Mouse (Mus musculus) adrenal gland, postnatal 14 days (tissue): ENCODE measurements at regions not wholly inside any gene's neighbourhood (a gene's known extent, or its start where the extent isn't known, plus 50 kb on each side); places are given as distances from the start of the nearest gene placed in this dataset.
A peak's percentile ranks its signal among the peaks of the same experiment; 100 is the strongest.

Source experiments
- DNase-seq: peaks from one replicate; pipeline ENCODE4 v3.0.0; 2021; ENCODE audit warnings: mixed read lengths
- microRNA-seq, 2 experiments: library from miRNA; unstranded; fragments of <30 nt; microRNA quantifications; one replicate each; pipeline ENCODE4 v1.2.0; 2021

DNA sequence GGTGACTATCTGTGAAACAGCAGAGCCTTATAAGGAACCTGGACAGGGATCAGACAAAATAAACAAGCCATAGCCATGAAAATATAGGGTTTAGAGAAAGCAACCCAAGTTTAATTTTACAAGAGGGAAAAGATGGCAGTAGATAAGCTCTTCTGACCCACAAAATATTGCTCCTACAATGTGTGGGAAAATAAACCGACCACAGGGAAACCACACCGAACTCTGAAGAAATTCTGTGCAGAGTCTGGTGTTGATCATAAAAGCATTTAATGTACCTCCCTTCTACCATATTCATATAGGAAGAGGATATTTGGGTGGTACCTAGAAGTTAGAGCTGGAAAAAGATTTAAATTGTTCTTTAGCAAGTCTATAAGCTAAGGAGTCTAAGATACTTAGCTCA is 146.3 kb downstream of the Ndfip2 start:
- no peak for DNase-seq

DNA sequence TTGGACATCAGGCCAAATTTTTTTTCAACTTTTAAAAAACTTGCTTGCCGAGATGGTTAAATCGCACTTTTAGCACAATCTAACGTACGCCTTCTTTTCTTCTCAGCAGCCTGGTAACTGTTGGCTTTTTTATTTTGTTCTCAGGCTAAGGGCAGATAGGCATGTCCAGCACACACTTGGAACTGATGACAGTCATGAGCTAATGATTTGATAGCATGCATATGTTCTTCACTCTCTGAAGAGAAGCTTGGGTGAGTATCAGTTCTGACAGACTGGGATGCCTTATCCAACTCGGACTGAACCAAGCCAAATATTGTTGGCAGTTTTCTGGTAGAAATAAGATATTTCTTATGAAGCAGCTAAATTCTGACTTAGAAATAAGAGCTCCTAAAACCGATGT is 145.9 kb downstream of the Ndfip2 start:
- no peak for DNase-seq

DNA sequence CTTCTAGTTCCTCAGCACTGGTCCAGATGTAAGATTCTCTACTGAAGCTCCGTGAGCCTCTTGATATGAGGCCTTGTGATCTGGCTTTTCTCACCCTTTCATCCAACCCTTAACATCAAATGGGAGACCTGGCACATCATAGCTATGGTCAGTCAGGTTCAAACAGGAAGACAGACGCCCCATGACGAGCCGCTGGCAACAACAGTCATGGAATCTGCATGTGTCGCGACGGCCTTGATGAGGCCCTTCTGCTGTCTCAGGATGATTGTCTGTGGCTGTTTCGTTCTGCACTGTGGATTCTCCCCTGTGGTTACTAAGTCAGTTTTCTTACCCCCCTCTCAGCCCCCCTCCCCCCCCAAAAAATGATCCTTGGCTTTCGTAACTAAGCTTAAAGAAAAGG is 144.9 kb downstream of the Ndfip2 start:
- DNase-seq: no peak

DNA sequence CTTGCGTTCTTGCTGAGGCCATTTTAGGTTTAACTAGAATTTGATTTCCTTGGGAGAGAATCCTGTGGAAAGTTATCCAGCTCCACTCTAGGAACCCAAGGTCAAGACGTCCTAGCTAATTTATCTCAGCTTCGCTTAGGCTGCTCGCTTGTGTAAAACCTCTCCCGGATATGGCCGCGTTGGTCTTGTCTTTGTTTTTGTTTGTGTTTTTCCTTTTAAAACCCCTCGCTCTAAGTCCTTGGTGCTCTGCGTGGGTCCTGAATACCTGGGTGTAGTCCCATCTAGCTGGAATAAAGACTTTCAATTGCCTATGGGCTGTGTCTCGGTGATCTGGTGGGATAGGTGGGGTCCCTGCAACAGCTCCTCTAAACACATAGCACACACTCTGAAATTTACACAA is 144.2 kb downstream of the Ndfip2 start:
- no peak for DNase-seq

DNA sequence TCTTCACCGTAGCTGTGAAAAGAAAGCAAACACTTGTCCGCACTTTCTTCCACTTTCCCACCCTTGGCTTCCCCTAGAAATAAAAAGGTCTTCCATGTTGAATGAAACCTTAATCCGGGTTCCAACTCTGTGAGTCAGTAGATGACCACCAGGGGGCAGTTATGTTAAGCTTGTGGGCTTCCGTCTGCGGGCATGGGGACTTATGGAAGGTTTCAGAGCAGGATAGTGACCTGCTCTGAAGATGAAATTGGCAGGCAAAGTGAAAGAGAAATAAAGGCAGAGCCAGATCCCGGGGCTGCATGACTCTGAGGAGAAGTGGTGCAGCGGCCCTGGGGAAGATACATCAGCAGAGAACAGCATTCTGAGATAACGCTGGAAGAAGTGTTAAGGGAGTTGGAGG is 139.1 kb downstream of the Ndfip2 start:
- DNase-seq: peak; percentile 87

DNA sequence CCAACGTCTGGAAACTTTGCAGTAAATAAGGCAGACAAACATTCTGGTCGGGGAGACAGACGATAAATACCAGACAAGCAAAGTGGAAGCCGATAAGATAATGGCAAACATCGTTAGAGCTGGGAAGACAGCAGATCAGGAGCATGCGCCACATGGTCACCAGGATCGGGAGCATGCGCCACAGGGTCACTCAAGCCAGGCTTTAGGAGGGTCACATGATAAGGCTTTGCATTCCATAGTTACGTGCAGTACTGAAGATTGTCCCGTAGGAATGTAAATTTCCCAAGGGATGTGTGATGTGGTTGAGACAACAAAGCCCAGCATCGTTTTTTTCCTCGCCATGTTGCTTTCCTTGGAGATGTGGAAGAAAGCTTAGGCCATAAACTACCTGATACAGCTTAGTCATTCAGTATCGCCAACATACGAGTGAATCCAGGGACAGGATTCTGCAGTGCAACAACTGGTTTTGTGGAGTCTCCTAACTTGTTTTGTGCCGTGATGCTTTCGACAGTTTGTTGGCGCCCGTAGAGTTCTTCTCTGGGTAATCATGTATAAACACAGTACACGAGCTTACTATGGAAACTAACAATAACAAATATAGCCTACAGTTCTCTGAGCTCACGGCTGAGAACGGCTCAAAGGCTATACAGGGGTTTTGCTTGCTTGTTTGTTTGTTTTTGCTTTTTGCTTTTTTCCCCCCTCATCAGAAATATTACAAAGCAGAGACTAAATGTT is 133.9 kb downstream of the Ndfip2 start:
- DNase-seq: no peak

DNA sequence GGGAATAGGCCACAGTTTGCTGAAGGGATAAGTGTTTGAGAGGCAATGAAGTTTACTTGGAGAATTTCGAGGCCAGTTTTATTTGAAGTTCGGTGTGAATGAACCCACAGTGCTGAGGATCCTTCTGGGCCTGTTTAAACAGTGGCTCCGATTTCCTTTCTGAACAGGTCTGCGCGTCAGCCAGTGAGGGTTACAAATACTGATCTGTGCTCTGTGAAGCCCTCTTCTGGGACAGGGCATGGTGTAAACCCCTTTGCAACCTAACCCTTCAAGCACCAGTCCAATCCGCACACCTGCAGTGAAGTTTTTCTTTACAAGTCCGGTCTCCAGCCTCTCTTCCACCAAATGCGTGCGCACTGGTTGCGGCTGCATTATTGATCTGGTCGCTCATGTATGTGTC is 133.1 kb downstream of the Ndfip2 start:
- no peak for DNase-seq

DNA sequence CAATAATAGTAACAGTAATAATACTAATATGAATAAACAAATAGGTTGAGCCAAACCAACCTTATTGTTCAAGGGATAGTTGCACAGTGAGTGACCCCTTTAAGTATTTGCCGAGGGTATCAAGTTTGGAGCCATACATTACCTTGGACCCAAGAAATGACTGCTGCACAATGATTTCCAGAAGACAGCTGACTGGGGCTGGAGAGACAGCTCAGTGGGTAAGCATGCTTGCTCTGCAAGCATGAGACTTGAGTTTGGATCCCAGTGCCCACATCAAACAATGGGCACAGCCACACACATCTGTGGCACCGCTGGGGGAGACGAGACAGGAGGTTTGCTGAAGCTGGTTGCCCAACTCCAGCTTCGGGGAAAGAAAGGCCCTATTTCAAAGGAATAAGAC is 126.7 kb downstream of the Ndfip2 start:
- DNase-seq: no peak

DNA sequence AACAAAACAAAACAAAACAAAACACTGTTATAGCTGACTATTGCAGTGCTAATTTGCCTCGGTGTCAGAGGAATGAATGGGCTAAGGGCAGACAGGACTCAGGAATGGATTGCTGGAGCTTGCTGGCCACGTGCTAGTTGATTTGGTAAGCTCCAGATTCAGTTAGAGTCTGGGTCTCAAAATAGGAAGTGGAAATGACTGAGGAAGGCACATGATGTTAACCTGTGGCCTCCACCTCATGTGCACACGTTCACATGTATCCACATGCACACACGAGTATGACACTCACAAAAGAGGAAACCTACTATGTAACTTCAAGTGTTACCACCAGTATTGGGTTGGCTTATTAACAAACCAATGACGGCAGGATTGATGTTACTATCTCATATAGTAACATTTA is 125.0 kb downstream of the Ndfip2 start:
- DNase-seq: no peak

DNA sequence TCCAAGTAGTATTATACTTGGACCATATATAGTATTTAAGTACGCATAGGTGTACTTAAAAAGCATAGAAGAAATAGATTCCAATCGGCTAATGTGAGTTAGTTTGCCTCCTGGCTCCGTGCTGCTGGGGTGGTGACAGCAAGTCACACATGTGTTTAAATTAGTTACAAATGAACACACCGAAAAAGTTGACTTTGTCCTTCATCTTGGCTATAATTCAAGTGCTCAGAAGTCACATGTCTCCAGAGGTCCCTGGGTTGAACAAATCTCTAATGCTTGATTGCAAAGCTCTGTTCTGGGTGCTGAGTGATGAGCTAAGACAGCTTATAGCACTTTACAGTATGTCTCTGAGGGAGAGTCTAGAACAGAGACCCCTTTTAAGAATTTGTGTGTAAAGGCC is 121.7 kb downstream of the Ndfip2 start:
- no peak for DNase-seq

DNA sequence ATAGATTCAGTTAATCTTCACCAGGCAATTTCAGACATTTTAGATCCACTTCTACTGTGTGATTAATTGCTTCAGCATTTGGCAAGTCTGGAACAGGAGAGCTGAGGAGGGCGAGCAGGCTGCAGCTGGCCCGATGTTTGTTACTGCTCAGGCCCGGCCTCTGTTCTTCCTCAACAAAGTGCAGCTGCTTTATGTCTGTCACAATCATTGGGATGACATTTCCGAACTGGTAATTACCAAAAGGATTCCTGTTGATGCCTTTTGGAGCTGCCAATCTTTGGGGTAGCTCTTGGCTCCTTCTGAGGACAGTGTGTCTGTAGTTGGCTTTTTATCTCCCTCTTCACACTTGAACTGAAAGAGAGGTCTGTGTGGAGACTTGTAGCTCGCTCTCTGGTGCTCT is 119.4 kb downstream of the Ndfip2 start:
- no peak for DNase-seq

DNA sequence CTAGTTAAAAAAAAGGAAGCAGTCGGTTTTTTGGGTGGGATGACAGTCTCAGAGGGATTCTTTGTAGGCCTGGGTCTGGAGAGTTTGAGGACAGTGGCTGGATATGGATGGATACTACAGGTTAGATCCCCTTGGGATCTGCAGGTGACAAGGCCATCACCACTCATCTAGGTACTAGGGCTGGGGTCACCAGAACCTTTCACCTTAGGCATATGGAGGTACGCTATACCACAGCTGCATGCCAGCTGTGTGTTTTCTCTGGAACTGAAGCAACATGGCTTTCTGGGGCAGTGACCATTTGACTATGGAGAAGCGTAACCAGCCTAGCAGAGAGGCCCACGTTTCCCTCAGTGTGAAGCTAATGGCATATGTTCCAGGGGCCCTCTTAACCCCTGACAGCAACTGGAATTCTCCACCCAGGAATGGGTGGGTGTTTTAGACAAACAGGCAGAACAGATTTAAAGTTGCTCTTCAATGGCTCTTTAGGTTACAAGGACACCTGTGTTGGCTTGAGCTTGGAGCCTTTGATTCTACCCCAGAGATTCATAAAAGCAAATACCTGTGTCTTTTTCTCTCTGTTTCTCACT is 118.8 kb downstream of the Ndfip2 start:
- no peak for DNase-seq

DNA sequence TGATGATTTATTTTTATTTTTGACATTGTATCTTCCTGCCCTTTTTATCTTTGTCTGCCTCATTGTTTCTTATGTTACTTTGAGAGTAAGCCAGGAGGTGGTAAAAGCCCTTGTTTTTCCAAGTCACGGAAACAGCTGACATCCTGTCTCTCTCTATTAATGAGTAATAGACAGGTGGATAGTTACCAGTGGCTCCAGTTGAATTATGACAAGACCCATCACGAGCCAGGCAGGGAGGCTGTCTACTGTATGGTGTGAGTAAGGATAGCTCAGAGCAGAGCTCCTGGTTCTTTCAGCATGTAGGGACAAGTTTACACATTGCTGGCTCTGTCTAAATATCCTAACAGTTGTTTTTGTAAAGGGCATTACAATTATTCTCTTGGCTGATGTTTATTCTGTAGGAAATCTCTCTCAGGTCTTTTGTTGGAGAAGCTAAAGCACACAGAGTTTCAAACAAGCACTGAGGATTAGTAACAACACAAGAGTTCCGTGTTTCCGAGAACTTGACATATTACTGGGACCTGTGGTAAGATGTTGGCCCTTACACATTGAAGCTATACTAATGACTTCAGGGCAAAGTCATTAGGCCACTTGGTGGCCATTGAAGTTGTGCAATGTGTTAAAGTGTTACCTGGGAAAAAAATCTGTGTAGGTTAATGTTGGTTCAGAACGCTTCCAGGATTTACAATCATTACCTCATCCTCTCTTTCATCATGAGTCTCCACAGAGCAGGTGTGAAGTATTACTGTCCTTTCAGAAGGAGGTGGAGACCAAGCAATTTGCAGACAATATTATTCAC is 111.5 kb downstream of the Ndfip2 start:
- DNase-seq: no peak

DNA sequence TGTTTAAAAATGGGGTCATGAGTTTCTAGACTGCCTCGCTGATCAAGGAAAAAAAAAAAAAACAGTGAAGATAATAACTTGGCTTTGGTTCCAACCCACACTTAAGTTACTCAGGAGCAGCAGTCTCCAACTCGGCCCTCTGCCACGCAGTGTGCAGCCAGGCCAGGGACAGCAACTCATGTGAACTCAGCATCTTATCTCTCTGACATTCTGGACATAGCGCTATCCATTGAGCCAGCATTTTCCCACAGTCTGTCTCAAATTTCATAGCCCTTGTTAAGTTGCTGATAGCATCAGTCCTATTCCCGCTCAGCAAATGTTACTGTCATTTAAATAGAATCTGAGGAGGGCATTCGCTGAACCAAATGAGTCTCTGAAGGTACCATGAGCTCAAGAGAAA is 102.2 kb downstream of the Ndfip2 start:
- peak; percentile 70 for DNase-seq

DNA sequence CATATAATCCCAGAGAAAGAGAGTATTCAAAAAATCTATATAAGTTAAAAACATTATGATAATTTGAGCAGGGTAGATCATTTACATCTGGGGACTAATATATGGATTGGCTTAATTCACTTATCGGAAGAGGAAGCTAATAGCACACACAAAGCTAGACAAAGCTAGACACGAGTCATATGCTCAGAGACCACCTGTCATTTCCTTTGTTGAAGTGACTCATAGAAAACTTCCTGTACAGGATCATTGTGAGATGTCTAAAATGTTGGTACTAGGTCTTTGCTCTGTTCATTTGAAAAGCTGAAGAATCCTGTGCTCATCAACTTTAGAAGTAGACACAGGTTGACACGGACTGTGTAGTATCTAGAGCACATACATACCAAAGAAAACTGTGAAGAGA is 101.5 kb downstream of the Ndfip2 start:
- no peak for DNase-seq

Small RNA genes in the stretch of these regions (microRNA-seq; reads per million reads assigned to microRNA genes)
- 0 reads per million in 2 experiments for gene Gm22406
- 0 reads per million in 2 experiments for gene Mir6390
